Mouse (Mus musculus) liver, adult (tissue): ENCODE results near the gene Mpc2.

Source experiments
- GATA4 ChIP-seq: IDR thresholded peaks from 2 replicates; pipeline ENCODE4 v1.6.1; 2014; ENCODE audit warnings: mild to moderate bottlenecking, low read length; ENCODE audit not compliant: insufficient replicate concordance

Gene Mpc2

GRCm38 (mm10) chr1:165460360-165460800 is at the start of gene Mpc2, which contains the start of gene Dcaf6:
Gene Mpc2, plus strand, starts transcription at chr1:165460637.
Gene Dcaf6, minus strand, starts transcription at chr1:165460475.
- peak; percentile 30; the same call in 1 of the 2 replicates for TF ChIP-seq GATA4

- TF ChIP-seq GATA4 = no peak
These were observed 39.0 kb upstream of the Mpc2 start for GRCm38 (mm10) chr1:165421357-165421915.

- no peak for TF ChIP-seq GATA4
These were observed 34.2 kb upstream of the Mpc2 start for GRCm38 (mm10) chr1:165426254-165426653.

- TF ChIP-seq GATA4 = no peak
These were observed 27.6 kb upstream of the Mpc2 start for GRCm38 (mm10) chr1:165432883-165433282.

GRCm38 (mm10) chr1:165438289-165439021 is 22.0 kb upstream of the Mpc2 start:
- TF ChIP-seq GATA4 = no peak

- TF ChIP-seq GATA4 = no peak
These were observed 19.6 kb upstream of the Mpc2 start for GRCm38 (mm10) chr1:165440788-165441187.

GRCm38 (mm10) chr1:165441201-165441600 is 19.2 kb upstream of the Mpc2 start:
- no peak for TF ChIP-seq GATA4

- no peak for TF ChIP-seq GATA4
These were observed 18.7 kb upstream of the Mpc2 start for GRCm38 (mm10) chr1:165441719-165442118.

- no peak for TF ChIP-seq GATA4
These were observed 1.4 kb upstream of the Mpc2 start for GRCm38 (mm10) chr1:165459041-165459502.

- no peak for TF ChIP-seq GATA4
These were observed 795 bp upstream of the Mpc2 start for GRCm38 (mm10) chr1:165459503-165460181.

- peak; percentile 46; the same call in 1 of the 2 replicates for TF ChIP-seq GATA4
These were observed 452 bp downstream of the Mpc2 start for GRCm38 (mm10) chr1:165460801-165461377.

GRCm38 (mm10) chr1:165461681-165462080 is 1.2 kb downstream of the Mpc2 start:
- no peak for TF ChIP-seq GATA4

- no peak for TF ChIP-seq GATA4
These were observed 2.4 kb downstream of the Mpc2 start for GRCm38 (mm10) chr1:165462861-165463260.

- no peak for TF ChIP-seq GATA4
These were observed 4.1 kb downstream of the Mpc2 start for GRCm38 (mm10) chr1:165464574-165464973.

GRCm38 (mm10) chr1:165468971-165469370 is 8.5 kb downstream of the Mpc2 start:
- TF ChIP-seq GATA4 = no peak
